Mouse (Mus musculus) E14TG2a.4 (cell line): ENCODE measurements at regions not wholly inside any gene's neighbourhood (a gene's known extent, or its start where the extent isn't known, plus 50 kb on each side); places are given as distances from the start of the nearest gene placed in this dataset.

ENCODE experiments used
- CTCF ChIP-seq: conservative IDR thresholded peaks from 2 replicates; pipeline ENCODE4 v1.5.1; 2014; ENCODE audit warnings: low read length
- POU5F1 ChIP-seq: IDR thresholded peaks from 2 replicates; pipeline ENCODE4 v1.6.1; 2014; ENCODE audit warnings: low read length, borderline replicate concordance

GRCm38 (mm10) chr17:79453825-79454224, 98.9 kb upstream of the Cdc42ep3 start:
- no peak for TF ChIP-seq CTCF
- no peak for TF ChIP-seq POU5F1
